Mouse (Mus musculus): ENCODE results near the gene Col1a1.

Gene Col1a1

DNA sequence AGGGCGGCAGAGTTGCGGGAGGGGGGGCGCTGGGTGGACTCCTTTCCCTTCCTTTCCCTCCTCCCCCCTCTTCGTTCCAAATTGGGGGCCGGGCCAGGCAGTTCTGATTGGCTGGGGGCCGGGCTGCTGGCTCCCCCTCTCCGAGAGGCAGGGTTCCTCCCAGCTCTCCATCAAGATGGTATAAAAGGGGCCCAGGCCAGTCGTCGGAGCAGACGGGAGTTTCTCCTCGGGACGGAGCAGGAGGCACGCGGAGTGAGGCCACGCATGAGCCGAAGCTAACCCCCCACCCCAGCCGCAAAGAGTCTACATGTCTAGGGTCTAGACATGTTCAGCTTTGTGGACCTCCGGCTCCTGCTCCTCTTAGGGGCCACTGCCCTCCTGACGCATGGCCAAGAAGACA, at the start of gene Col1a1:
TSS of gene Col1a1 (plus strand) at position 180 of the 400 bp plus-strand sequence.
- no peak for DNase-seq

DNA sequence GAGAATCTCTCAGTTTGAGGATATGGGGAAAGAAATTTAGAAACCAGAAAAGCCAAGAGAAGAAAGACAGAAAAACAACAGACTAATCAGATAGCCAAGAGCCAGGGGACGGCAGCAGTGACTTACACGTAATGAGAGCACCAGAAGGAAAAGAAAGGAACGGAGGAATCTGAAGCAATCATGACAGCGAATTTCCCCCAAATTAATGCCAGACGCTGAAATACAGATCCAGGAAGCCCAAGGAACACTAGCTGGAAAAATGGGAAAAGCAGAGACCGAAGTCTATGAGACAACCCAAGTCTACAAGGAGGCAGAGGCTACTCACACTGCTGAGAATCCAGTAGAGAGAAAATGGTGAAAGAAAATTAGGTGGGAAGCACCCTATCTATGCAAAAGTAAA, 44.9 kb upstream of the Col1a1 start:
- no peak for DNase-seq

DNA sequence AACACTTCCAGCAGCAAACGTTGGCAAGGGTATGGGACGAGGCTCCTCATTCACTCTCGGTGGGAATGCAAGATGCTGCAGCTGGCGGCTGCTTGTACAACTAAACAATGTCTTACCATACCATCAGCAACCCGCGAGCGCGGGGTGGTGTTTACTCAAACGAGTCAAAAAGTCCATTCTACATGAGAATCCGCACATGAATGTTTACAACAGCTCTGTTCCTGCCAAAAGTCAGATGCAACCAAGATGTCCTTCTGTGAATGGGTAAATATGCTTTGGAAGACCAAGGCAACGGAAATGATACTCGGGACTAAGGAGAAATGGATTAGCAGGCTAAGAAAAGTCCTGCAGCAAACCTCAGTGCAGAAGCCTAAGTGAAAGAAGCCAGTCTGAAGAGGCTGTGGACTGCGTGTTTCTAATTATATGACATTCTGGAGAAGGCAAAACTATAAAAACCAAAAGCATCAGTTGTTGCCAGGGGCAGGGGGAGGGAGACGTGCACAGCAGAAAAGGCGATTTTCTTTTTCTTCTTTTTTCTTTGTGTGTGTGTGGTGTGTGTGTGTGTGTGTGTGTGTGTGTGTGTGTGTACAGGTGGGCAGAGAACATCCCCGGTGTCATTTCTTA, 39.2 kb upstream of the Col1a1 start:
- DNase-seq: no peak

DNA sequence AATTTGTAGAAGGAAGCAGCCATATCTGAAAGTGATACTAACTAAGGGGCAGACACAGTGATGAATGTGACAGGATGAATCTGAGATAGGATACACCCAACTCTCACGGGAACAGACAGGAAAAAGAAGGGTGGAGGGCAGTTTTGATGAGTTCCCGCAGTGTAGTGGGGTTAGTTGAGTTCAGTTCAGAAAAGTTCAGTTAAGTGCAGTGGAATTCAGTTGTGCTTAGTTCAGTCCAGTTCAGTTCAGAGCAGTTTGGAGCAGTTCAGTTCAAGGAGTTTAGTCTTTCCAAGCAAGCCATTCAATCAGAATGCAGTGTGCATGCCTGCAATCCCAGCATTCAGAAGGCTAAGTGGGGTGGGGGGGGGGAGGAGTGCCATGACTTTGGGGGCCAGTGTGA, 34.8 kb upstream of the Col1a1 start:
- DNase-seq: no peak

DNA sequence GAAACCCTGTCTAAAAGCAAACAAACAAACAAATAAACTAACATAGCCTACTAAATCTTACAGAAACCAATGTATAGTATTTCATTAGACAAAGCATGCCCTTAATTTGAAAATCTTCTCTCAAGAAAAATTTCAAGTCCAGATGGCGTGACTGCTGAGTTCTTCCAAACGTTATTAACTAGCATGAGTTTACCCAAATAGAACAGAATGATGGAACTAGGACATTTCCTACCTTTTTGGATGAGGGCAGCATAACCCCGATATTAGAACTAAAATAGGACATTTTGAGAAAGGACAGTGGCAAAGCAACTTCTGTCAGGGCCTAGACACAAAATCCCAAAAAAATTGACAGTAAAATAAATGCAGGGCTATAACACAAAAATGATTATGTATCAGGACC, 31.7 kb upstream of the Col1a1 start:
- no peak for DNase-seq

DNA sequence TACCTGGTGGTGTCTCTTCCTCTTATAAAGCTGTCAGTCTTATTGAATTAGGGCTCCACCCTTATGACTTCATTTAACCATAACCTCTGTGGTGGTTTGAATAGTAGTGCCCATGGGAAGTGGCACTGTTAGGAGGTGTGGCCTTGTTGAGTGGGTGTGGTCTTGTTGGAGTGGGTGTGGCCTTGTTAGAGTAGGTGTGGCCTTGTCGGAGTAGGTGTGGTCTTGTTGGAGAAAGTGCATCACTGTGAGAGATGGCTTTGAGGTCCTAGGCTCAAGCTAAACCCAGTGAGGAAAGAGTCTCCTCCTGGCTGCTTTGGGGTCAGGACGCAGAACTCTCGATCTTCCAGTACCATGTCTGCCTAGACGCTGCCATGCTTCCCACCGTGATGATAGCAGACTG, 25.1 kb upstream of the Col1a1 start:
- no peak for DNase-seq

DNA sequence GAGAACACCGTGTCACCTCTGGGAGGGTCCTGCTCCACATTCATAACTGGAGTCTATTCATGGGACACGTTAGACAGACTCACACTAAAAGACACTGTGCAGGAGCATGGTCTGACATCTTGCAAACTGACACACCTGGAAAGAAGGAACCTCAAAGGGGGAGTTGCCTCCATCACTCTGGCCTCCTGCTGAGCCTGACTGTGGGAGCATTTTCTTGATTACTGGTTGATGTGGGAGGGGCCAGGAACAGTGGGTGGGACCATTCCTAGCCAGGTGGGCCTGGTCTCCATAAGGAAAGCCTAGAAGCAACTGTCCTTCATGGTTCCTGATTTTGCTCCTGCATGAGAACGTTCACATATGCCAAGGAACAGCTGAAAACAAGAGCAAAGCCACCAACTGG, 23.5 kb upstream of the Col1a1 start:
- DNase-seq: no peak

DNA sequence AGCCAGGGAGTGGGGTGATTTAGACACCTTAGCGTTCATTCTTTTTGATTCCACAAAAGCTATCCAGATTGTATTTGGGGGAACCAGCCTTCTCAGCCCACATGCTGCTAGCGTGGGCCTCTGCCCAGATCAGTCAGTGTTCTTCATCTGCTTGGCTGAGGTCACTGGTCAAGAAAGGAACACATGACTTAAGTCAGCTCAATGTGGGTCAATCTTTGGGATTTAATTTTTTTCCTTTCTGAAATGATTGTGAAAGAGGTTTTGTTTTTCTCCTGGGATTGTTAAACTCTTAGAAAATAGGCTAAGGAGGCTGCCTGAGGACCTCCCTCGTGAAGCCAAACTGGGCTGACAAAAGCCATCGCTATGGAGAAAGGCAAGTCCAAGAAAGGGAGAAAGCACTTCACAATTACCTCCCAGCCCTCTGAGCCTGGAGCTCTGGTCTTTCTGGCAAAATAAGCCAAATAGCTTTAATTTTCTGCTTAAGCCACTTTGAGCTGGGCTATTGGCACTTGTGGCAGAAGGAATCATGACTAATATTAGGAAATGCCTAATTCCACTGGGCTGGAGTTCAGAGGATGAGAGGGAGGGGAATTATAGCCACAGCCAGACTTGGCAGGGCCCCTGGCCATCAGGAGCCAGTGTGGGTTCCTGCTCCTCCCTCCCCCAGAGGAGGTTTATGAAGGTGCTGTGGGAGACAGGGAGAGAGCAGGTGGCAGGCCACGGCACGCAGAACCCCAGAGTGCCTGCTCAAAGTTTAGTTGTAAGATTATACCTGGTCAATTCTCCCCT, 22.5 kb upstream of the Col1a1 start:
- no peak for DNase-seq

DNA sequence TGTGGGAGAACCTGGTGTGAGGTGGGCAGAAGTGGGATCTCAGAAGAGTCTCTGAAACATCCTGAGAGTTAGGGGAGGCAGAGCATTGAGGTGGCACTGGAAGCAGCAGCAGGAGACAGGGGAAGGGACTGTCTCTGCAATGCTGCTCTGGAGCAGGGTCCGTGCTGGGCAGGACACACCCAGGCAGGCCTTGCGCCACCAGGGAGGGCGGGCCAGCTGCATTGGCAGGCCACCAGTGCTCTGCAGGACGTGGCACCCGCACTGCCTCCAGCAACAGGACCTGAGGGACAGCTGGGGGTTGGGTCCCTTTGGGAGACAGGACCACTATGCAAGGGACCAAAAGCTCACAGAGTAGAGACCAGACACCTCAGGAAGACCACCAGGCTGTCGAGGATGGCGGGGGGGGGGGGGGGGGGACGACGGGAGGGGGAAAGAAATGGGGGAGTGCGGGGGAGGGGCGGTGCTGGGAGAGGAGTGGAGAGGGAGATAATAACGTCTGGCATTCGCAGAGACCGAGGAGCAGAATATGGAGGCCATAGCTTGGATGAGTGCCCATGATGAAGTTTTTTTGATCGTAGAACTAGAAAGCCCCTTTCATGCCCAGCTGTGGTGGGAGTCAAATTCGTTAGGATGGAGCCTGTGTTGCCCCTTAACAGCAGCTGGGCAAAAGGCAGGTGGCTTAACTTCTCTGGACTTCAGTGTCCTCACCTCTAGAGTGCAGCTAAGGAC, 20.2 kb upstream of the Col1a1 start:
- no peak for DNase-seq

DNA sequence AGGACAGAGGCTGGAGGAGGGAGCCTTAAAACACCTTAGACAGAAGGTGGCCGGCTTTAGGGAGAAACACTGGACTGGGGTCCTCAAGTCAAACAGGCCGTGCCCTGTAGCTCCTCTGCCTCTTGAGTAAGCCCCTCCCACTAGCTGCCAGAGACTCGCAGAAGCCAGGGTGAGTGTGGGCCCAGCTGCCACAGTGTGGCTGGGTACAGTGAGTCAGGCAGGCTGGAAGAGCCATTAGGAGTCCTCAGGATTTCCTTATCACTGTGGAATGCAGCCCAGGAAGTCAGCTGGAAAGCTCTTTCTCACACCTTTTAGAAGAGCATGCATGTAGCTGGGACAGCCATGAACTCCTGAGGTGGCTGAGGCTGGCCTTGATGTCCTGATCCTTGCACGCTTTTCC, 19.5 kb upstream of the Col1a1 start:
- DNase-seq: no peak

DNA sequence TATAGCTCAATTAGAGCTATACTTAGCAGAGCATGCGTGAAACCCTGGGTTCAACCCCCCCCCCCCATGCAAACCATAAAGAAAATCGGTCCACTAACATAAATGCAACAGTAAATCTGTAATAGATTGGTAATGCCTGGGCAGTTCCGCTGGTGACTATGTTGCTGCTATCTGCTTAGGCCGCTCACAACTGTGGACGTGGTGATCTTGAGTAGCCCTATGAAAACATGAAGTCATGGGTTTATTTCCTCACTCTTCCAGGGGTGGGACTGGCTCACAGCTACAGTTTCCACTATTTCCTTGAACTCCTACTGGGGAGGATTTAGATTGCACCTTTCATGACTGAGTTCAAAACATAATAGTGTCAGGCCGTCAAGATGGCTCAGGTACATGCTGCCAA, 18.3 kb upstream of the Col1a1 start:
- DNase-seq: no peak

DNA sequence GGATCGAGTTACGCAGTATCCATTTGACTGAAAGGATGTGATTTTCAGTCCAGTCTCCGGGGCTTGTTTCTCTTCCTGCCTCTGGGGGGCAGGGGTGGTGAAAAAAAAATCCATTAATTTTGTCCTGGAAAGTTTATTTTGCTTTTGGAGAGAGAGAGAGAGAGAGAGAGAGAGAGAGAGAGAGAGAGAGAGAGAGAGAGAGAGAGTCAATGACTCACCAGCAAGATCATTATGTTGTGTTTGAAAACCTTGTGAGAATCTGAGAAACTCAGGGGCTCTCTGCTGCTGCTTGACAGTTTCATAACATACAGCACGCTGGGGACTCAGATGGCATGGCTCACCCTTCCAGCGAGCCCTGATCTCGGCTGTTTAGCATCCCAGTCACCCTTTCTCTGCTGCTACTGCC, 15.0 kb upstream of the Col1a1 start:
- no peak for DNase-seq

DNA sequence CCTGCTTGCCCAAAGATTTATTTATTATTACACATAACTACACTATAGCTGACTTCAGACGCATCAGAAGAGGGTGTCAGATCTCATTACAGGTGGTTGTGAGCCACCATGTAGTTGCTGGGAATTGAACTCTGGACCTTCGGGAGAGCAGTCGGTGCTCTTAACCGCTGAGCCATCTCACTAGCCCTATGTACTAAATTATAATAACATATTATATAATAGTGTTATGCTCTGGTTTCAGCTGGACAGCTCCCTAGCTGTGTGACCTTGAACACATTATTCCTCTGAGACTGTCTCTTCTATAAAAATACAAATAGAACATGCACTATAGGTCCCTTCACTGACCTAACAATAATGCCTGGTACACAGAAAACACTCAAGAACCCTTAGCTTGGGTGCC, 11.0 kb upstream of the Col1a1 start:
- no peak for DNase-seq

DNA sequence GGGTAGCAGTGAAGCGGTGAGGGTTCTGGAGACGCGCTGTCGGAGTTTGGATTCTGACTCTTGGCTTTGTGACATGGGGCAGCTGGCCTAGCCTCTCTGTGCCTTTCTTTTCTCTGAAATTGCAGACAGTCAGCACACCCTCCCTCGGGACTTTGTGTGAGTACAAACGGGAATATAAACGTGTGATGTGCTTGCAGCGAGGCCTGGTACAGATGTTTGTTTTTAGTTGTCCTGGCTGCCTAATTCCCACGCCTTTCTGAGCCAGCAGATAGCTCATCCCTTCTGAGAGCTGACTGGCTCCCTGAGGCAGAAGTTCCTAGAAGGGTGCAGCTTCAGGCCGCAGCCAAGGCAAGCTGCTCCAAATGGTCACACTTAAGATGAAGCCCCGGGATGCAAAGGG, 9.6 kb upstream of the Col1a1 start:
- DNase-seq: no peak

DNA sequence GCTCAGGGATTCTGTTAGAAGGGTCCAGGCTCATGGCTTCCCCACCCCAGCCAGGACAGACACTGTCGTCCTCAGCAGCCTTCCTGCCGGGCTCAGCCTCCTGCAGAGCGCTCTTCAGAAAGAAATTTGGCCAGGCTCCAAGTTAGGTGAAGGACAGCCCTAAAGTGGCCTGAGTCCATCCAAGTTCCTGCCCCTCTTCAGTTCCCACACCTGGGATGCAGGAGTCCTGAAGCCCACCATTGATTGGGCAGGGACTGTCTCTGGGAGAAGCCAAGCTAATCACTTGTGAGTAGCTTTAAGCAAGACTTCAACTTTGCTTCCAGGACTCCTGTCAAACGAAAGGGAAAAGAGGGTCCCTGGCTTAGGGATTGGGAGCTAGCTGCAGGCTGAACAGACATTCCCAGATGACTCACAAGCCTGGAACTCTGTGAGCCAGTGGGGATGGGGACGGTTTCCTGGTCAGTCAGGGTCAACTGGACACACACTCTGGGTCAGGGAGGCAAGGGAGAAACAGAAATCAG, 8.2 kb upstream of the Col1a1 start:
- no peak for DNase-seq

DNA sequence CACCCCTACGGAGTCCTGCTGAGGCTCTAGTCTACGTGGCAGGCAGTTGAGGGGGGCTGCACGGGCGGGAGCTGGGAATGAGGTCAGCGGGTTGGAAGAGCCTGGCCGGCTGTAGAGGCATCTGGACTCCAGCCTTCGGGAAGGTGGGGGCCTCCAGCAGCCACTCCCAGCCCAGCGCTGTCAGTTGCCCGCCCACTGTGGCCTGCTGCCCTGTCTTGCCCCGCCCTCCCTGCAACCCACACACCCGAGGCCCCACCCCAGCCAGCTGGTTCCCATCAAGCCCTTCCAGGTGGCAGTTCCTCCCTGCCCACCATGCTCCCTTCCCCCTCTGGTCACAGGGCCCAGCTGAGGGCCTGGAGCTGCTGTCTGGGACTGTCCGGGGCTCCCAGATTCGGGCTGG, 7.2 kb upstream of the Col1a1 start:
- DNase-seq: peak; percentile 94

DNA sequence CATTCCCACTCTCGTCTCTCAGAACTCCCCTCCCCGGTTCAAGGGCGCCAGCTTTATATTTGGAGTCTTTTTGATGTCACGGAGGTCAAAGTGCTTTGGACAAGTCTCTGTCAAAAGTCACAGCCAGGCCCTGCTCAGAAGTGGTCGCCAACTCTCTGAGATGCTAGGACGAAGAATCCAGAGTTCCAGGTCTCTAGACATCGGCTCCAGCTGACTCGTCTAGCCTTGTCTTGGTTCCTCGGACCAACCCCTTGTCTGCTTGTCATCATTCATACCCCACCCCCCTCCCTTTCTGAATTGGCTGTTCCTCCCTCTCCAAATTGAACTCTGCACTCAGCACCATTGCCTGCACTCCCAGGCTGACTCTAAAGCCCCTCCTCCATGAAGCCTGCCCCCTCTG, 6.4 kb upstream of the Col1a1 start:
- DNase-seq: no peak

DNA sequence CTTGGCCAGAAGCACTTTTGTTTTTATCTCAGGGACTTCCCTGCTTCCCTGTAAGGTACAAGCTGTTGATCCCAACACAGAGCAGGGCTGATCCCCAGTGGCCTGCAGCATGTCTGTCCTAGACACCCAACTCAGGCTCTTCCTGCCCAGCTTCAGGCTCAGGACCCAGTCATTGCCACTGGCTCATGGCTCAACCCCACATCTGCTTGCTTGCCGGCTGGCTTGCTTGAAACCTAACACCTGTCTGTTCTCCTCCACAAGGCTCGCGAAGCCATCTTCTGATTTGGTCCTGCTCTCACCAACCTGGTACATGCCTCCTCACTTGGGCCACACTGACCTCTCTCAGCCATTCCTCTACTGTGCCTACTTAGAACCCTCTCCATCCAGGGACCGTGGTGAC, 5.9 kb upstream of the Col1a1 start:
- DNase-seq: no peak

DNA sequence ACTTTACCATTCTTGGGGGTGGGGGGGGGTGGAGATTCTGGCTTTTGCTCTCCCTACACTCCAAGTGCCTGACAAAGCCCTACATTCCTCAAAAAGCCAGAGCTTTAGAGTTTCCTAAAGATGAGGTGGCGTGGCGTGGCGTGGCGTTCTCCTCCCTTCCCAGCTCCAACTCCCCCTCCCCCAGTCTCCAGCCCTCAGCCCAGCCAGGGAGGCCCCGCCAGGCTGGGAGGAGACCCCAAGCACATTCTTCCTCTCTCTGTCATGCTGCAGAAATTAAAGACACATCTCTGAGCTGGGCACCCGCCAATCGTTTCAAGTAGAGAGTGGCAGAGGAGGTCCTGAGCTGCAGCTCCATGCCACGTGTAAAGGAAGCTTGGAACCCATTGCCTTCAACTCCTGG, 2.4 kb upstream of the Col1a1 start:
- DNase-seq: peak; percentile 63

DNA sequence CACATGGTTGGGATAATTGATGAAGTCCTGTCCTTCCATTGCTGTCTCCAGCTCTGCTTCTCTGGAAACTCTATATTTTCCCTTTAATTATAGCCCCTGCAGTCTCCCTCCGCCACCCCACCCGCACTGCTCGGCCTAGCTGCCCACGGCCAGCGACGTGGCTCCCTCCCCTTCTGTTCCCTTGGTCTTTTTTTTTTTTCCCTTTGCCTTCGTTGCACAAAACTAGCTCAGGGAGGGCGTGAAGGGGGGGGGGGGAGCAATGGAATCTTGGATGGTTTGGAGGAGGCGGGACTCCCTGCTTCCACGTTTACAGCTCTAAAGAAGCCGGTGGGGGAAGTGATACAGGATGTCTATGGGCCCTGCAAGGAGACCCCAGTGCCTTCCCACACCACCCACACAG, 1.5 kb upstream of the Col1a1 start:
- no peak for DNase-seq

DNA sequence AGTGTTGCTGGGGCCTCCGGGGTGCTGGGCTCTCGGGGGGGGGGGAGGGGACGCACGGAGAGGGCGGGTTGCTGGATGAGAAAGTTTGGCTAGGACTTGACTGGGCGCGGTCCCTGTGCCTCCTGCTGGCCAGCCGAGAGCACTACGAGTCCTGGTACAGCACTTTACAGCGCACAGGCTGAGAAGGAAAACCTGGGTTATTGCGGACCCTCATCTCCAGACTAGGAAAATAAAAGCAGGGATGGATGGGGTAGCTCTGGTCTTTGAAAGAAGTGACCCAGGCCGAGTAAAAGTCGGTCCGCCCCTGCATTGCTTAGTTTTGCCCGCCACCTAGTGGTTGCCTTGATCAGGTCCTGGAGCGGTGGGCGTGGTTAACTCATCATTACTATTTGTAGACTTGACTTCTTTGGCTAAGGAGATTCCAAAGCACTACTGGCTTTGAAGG, 849 bp downstream of the Col1a1 start:
- DNase-seq: peak; percentile 96

DNA sequence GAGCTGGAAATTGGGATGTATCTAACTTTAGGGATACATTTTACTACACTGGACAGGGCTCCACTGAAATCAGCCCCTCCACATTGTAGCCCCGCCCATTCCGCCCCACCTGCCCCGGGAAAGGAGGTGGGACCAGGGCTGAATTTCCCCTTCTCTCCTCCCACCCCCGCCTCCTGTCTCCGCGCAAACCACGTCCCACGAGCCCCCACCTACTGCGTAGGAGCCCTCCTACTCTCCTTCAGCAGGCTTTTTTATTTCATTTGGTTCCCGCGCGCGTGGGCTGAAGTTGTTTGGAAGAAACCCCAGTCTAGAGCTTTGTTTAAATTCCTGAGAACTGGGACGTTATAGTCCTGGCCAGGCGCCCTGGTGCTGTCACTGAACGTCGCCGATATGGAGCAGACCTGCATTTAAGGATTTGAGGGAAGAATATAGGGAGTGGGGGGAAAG, 1.3 kb downstream of the Col1a1 start:
- no peak for DNase-seq

DNA sequence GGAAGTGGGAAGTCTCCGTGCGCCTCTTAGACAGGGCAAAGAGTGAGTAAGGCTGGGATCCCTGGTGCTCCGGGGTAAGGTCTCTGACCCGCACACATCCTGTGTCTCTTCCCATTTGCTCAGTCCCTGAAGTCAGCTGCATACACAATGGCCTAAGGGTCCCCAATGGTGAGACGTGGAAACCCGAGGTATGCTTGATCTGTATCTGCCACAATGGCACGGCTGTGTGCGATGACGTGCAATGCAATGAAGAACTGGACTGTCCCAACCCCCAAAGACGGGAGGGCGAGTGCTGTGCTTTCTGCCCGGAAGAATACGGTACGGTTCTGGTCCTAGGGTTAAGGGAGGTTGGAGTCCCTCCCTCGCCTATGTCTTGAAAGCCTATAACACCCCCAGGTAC, 1.8 kb downstream of the Col1a1 start:
- DNase-seq: no peak

DNA sequence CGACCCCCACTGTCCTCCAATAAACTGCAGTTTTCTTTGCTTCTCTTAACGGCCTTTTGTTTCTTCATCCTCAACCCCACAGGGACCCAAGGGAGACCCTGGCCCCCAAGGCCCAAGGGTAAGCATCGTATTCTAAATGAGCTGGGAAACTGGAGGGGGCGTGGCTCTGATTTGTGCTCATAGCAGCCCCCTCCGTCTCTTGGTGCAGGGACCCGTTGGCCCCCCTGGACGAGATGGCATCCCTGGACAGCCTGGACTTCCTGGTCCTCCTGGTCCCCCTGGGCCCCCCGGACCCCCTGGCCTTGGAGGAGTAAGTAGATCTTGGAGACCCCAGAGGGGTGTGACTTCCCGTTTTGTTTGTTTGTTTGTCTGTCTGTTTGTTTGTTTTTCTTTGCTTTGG, 2.3 kb downstream of the Col1a1 start:
- no peak for DNase-seq
